Mouse (Mus musculus) adrenal gland, postnatal 10 days (tissue): ENCODE measurements around the gene Aldh18a1. TPM values are rescaled to one million over a fixed set of nuclear protein-coding genes. Genes with fewer than 3 reads are reported as not detected.
"Not testable (repeated sequence)": the region's sequence is repeated elsewhere in the genome, so short reads cannot be mapped to it uniquely, and the experiment has no call there.

Source experiments
- DNase-seq: peaks from one replicate; pipeline ENCODE4 v3.0.0; 2021; ENCODE audit warnings: mixed read lengths
- long read RNA-seq, 2 experiments: library from polyadenylated mRNA; stranded (forward); transcript quantifications; one replicate each; pipeline ENCODE4 v2.0.0; 2021
- total RNA-seq, 2 experiments: library from RNA; stranded (reverse); gene quantifications; 2 replicates each; pipeline ENCODE4 v1.2.3; 2021

Aldh18a1 gene
- 10 to 100 TPM; 24.7 to 24.8 TPM for total RNA-seq
- long read RNA-seq, experiment 1, transcript Aldh18a1-207 (19 exons, 3,427 nt): minor isoform, 5 of 58 reads
- long read RNA-seq, experiment 1, transcript Aldh18a1-201 (19 exons, 3,527 nt): major isoform, 15 of 58 reads
- long read RNA-seq, experiment 1, partial matches to known transcripts: 9 of 58 reads
- long read RNA-seq, experiment 1, other reads (novel, unspliced or antisense): 29 of 58 reads
- long read RNA-seq, experiment 2, transcript Aldh18a1-201 (19 exons, 3,527 nt): major isoform, 11 of 17 reads
- long read RNA-seq, experiment 2, partial matches to known transcripts: 1 of 17 reads
- long read RNA-seq, experiment 2, other reads (novel, unspliced or antisense): 2 of 17 reads

- peak; percentile 96 for DNase-seq
Measured at GRCm38 (mm10) chr19:40588293-40588654, at the start of gene Aldh18a1. Gene Aldh18a1 (minus strand): TSS chr19:40588463.

DNA sequence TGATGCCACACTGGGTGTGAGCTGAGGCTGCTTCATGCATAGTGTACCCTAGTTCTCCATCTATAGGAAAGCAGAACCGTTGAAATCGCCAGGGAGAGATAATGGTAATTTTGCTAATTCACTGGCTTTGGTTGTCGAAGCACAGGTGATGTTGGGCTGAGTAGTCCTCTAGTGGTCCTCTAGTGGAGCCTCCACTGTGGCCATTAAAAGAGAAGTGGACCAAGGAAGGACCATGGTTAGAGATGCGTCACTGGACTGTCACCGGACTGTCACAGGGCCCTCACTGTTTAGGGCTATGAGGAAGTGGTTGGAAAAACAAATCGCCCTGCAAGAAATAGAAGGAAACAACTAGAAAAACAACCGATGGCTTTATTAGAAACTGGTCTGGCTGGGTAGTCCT, 49.3 kb upstream of the Aldh18a1 start:
- DNase-seq: no peak

GRCm38 (mm10) chr19:40637091-40637490, 48.8 kb upstream of the Aldh18a1 start:
- peak; percentile 28 for DNase-seq

GRCm38 (mm10) chr19:40633144-40633543, 44.9 kb upstream of the Aldh18a1 start:
- no peak for DNase-seq

DNA sequence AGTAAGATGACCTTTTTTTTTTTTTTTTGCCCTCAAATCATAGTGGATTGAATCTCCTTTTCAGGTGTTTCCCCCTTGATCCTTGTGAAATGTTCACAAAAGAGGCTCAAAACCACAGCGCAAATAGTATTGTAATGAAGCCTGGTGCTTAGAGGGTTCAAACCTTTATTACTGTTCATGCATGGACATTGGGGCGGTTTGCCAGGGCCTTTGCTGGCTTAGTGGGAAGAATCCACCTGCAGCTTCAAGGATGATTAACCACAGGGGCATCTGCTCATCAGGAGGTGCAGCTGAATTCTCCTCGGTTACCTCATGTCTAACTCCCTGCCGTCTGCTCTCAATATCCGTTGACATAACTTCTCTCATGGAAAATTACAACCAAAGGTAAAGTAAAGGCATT, 44.4 kb upstream of the Aldh18a1 start:
- DNase-seq: no peak

DNA sequence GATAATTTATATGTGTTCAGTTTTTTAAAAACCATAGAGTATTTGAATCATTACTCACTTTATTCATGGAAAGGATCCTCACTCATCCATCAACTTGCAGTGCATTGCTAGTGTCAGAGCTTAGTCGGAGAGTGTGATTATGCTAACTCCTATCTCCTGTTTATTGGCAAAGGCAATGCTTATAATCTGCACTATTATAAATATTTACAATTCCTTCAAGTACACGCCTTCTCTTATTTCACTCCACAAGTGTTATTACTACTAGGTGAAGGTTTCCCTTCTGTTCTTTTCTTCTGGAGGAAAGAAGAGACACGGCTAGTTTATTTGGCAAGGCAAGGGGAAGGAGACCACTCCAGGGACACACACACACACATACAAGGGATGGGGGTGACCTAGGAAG, 43.9 kb upstream of the Aldh18a1 start:
- no peak for DNase-seq

DNA sequence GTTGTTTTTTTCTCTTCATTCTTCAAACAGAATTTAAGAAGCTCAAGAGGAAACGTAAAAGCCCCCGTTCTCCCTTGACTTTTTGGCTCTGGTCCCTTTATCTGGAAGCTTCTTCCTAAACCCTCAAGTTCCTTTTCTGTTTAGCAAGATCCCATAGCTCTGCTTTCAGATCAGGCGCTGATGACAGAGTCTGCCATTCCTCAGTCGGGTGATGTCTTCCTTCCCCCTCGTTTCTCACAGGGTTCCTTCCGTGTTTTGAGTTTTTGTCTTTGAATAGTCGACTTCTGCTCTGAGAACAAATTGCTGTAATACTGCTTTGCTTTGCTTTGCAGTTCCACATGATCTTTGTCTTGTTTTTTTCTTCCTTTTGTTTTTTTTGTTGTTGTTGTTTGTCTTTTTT, 42.3 kb upstream of the Aldh18a1 start:
- no peak for DNase-seq

DNA sequence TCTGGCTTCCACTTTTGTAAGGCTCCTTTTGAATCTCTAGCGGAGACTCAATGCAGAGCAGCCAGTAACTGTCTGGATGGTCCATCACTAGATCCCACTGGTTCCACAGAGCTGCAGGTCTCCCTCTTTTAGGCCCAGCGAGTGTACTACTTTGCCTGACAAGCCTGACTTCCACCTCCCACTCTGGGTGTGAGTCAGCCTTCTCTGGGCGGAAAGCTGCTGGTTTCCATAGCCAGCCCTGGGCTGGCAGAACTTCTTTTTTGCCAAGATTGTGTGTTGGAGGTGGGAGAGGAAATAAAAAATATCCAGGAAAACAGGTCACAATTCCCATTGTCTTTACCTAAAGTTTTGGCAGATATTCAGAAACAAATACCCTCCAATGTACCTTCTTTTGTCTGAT, 41.8 kb upstream of the Aldh18a1 start:
- peak; percentile 27 for DNase-seq

- no peak for DNase-seq
Measured at GRCm38 (mm10) chr19:40628950-40629349, 40.7 kb upstream of the Aldh18a1 start.

DNA sequence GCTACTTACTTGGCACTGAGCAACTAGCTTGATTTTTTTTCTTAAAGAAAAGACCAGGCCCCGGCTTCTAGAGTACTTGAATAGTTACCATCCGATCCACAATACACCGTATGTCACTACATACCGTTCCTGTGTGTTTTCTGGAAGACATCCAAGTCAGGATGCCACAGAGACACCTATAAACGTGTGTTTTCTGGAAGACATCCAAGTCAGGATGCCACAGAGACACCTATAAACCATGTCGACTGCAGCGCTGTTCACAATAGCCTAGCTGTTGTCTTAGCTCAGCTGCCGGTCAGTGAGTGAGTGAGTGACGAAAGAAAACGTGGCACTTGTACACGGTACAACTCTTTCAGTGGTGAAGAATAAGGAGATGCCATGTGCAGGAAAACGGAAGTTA, 37.7 kb upstream of the Aldh18a1 start:
- DNase-seq: no peak

DNA sequence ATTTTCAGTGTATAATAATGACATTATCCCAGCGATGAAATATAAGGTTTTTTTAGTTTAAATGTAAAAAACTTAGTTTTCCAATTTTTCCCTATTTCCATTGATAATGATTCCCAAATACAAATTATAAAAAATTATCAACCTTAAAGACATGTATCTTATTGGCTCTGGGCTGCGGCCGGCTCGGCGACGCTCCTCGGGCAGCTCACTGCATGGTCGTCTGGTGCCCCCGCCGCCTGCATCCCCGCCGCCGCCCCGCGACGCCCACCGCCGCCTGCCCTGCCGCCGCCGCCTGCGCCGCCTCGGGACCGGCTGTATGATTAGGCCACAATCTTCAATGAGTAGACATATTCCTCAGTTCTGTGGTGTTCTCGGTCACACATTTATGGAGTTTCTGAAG, 33.4 kb upstream of the Aldh18a1 start:
- DNase-seq: not testable (repeated sequence)

DNA sequence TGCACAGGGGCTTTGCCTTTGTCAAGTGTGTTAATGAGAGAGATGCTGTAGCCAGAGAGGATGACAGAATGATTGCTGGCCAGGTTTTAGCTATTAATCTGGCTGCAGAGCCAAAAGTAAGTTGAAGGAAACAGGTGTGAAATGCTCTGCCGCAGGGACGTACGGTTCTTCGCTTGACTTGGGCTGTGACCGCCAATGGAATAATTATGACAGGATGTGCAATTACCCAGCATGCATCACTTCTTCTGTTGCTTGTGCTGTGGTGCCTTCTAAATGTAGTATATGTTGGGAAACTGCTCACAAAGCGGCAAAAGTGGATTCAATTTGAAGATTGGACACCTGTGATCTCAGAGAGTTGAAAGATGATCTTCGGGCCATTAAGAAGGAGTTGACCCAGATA, 27.8 kb upstream of the Aldh18a1 start:
- DNase-seq: no peak

GRCm38 (mm10) chr19:40614811-40615210, 26.5 kb upstream of the Aldh18a1 start:
- DNase-seq: no peak

- peak; percentile 97 for DNase-seq
Measured at GRCm38 (mm10) chr19:40611830-40612506, 23.7 kb upstream of the Aldh18a1 start, which contains the start of the genes Tctn3 and Entpd1. Gene Tctn3 (minus strand): TSS chr19:40612233. Gene Entpd1 (plus strand): TSS chr19:40612366.

DNA sequence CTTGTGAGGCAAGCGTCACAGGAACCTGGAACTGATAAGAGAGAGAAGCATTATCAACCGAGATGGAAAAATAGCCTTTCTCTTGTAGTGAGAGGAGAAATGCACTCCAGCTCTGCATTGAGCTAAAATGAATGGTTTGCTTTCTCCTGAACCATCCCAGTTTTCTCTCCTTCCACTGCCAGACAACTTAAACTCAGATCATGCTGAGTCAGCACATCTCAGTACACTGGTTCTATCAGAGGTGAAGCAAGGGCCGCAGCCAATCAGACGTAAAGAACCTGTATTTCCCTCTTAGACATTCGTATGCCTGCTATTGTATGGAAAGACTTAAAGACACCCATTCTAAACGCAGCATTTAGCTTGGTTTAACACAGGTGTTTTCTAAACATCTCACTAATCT, 19.4 kb upstream of the Aldh18a1 start:
- DNase-seq: no peak

- no peak for DNase-seq
Measured at GRCm38 (mm10) chr19:40605189-40605588, 16.9 kb upstream of the Aldh18a1 start.

DNA sequence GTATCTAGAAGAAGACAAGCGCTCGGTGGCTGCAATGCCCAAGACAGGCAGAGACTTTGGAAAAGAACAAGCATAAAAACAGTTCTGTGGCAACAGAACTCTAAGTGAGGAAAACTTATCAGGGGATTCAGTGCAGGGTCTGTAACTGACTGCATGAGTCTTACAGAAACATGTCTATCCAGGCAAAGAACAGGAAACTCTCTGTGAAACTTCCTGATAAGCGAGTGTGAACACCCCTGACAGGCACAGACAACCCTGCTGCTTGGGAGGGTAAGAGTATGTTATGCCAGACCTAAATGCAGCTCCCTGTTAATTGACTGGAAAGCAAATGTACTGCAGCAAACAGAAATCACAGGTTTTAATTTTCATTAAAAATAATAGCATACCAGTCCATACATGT, 13.6 kb upstream of the Aldh18a1 start:
- DNase-seq: no peak

GRCm38 (mm10) chr19:40600846-40601245, 12.6 kb upstream of the Aldh18a1 start:
- not testable (repeated sequence) for DNase-seq

- peak; percentile 16 for DNase-seq
Measured at GRCm38 (mm10) chr19:40595831-40596230, 7.6 kb upstream of the Aldh18a1 start.

DNA sequence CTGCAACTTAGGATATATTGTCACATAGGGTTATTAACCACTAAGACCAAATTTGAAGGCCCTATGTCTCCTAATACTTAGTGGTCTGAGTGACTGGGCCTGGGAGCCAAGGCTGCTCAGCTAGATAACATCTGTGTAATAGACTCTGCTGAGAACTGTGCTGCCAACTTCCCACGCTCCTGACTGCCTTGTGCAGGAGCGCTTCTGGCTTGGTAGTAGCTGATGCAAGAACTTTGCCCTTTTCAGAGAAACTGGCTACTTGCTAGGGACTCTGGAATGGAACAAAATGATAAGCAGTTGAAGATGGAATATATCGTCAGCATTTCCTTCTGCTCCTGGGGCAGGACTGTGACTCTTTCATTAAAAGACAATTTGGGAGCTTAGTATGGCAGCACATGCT, 7.0 kb upstream of the Aldh18a1 start:
- peak; percentile 8 for DNase-seq

DNA sequence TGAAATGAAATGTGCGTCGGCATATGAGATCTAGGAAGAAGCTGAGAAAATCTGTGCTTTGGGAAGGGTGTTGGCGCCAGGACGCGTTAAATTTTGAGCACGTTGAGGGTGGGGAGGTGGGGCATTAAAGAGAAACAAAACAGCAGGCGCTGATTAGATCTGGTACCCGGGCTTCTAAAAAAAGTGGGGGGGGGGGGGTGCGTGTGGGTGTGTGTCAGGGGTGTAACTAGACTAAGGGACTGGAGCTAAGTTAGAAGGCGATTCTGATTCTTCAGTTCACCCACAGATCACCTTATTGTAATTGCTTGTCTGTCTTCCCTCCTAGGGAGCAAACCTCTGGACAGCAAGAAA, 1.2 kb upstream of the Aldh18a1 start:
- no peak for DNase-seq

GRCm38 (mm10) chr19:40588847-40589529, 725 bp upstream of the Aldh18a1 start:
- DNase-seq: peak; percentile 92
